Mouse (Mus musculus) cerebellum, adult 9-11 months (tissue): ENCODE measurements at regions not wholly inside any gene's neighbourhood (a gene's known extent, or its start where the extent isn't known, plus 50 kb on each side); places are given as distances from the start of the nearest gene placed in this dataset.

ENCODE experiments used
- DNase-seq: peaks from one replicate; pipeline ENCODE4 v3.0.0; 2022

DNA sequence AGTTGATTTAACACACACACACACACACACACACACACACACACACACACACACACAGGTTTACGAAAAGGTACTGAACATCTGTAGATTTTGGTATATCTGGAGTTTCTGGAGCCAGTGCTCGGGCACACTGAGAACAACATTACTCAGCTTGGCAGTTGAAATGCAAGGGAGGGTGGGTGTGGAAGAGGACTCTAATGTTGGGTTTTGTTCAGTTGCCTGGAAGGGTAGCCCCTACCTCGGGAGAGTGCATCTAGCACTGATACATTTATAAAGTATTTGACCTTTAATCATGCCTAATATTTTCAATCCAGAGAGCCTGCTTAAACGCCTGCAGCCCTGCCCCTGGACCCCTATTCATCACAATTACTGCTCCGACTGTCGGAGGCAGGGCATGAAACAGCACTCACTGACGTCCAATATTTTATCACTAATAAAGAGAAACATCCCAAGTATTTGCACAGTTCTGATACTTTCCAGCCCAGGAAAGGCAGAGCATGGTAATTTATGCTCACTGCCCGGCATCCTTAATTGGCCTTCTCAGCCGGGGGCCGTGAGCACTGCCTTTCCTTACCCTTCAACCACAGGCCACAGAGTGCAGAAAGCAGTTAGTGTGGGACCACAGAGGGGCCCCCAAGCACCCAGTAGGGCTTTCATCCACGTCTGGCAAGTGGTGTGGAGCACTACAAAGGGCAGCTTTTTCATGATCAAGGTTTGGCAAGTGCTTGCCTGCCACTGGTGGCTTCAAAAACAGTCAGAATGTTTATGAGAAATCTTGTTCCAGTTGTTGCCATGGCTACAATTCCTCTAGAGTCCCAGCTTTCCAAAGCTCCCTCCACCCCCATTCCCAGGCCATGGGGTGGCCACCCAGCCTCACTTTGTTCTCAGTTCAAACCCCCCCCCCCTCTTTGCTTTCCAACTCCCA, 76.3 kb upstream of the Pkdcc start:
- no peak for DNase-seq

GRCm38 (mm10) chr17:83148371-83148929, 66.6 kb upstream of the Pkdcc start:
- DNase-seq, result peak; percentile 17

DNA sequence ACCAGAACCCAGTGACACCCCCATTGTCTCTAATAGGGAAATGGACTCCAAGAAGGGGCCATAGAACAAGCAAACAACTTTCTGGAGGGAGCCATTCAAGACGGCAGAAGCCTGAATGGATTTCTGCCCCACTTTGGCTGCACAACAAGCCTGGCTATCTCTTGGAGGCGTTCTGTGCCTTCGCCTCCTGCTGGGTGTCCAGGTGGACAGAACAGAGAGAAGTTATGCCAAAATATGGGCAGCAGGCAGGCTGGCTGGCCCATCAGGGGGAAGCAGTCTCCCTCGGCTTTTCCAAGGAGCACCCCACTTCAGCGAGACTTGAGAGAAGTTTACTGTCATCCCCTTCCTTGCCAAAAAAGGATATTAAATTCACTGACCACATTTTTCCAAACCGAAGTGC, 65.8 kb upstream of the Pkdcc start:
- peak; percentile 86 for DNase-seq

- DNase-seq, result no peak
Measured at GRCm38 (mm10) chr17:83155106-83155505, 60.0 kb upstream of the Pkdcc start.

DNA sequence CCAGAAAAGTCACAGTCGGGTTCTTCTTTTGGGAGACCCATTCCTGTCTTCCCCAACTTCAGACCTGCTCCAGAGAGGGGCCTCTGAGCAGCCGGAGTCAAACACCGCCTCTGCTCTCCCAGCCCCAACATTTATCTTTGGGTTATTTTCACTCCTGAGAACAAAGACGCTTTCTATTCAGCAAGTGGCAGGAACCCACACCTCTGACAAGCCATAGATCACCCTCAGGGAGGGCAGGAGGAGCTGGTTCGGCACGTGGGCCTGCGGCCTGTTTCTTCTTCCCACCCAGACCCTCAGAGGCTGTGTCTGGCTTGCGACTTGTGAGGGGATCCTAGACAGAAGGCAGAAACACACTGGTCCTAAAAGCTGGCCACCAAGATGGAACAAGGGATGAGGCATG, 58.4 kb upstream of the Pkdcc start:
- no peak for DNase-seq

DNA sequence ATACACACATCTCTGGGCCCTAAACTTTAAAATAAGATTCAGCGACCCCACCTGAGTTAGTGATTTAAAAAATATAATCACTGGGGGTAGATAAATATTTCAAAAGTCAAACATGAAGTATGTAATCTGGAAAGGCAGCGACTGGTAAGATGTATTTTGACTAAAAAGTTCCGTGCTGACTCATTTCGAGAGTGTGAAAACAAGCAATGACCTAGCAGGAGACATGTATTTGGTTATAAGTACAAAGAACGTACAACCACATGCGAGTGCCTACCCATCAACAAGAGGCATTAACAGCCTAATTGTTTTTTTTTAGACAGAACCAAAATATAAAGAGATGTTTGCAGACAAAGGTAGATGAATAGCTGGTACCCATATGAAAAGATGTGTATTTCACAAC, 57.0 kb upstream of the Pkdcc start:
- no peak for DNase-seq

DNA sequence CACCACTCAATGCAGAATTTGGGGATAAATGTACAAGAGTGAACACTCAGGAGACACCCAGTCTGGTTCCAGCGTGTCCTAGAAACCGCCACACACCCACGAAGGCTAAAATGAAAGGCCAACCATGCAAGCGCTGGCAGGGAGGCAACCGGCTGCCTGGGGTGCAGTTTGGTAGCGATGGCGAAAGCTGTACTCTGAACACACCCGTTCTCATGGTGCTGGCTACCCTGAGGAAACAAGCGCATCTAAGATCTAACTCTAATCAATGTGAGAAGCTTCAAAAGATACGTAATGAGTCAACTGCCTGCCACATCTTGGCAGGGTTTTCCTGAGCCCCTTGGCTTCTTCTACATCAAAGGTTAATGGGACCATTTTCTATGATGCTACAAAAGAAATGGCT, 56.4 kb upstream of the Pkdcc start:
- DNase-seq, result no peak

GRCm38 (mm10) chr17:83159634-83160033, 55.5 kb upstream of the Pkdcc start:
- DNase-seq, result no peak

GRCm38 (mm10) chr17:83160296-83160695, 54.8 kb upstream of the Pkdcc start:
- DNase-seq, result no peak

GRCm38 (mm10) chr17:83161731-83162130, 53.4 kb upstream of the Pkdcc start:
- no peak for DNase-seq

DNA sequence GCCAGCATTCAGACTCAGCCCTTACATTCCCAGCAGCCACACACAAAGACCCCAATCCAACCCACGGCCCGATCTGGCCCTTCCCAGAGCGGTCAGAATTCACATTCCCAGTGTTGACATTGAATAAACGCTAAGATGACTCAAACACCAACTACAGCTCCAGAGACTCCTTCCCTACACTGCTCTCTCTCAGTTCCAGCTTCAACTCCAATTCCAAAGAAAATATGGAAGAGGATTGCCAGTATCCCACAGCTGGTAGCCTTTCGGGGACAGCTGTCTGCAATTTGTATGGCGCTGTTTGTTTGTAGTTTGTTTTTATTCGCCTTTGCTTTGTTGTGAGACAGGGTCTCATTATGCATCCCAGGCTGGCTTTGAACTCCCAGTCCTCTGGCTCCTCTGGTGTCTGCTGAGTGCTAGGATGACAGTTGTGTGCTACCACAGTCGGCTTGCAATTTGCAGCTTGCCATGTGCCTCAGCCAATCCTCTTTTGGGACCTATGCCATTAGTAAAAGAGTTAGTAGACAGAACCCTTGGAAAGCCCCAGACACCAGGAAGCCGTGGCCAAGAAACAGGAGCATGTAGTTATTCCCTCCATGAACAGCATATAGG, 51.0 kb upstream of the Pkdcc start:
- DNase-seq, result no peak

DNA sequence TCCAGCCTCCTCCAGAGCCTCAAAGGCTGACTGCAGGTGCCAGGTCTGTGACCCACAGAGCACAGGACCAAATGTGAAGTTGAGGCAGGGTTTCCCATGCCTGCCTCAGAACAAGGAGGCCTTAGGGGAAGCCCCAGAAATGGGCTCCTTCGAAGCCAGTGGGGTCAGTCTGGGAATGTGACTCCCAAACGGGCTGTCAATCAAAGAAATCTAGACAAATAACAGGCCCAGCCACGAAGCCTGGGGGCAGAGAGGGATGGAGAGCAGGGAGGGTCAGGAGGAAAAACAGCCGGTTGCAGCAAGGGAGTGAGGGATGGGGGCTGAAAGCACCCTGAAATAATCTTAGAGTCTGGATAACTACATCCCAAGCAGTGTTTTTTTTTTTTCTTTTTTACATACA, 50.4 kb upstream of the Pkdcc start:
- no peak for DNase-seq

GRCm38 (mm10) chr17:83165140-83165539, 50.0 kb upstream of the Pkdcc start:
- DNase-seq, result no peak
